Mouse (Mus musculus): ENCODE measurements around the gene H2-Oa. TPM values are rescaled to one million over a fixed set of nuclear protein-coding genes. Genes with fewer than 3 reads are reported as not detected.

H2-Oa gene
- polyA plus RNA-seq, 1 experiment from 2014 or later = 0.26 TPM

DNA sequence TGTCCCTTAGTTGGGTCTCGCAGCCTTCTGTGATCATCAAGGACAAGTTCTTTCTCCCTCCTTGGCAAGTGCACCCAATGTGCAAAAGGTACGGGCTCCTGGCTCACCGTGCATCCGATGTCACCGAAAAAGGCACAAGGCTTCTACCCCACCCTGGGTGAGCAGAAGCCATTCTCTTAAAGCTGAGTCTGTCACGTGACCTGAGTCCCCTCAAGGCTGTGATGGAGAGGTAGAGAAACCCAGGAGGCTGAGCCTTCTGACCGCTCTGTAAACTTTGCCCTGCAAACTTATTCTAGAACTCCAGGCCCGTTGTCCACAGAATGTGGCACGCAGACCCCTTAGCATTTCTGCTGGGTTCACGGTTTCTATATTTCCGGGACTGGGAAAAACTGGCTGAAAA is 13.1 kb upstream of the H2-Oa start:
- Histone ChIP-seq H3K4me3 (ENCODE audit: low read depth, low read length) (no peak overlapping the region), H3K4me1 (replicated peaks; ENCODE audit: control insufficient read depth, insufficient read depth, low read length) (no peaks in the 10 kb centered on the region), H3K27ac (ENCODE audit: low read depth, low read length) (no peak overlapping the region), H3K9ac (ENCODE audit: low read depth, low read length) (no peak overlapping the region), H3K36me3 (ENCODE audit: control insufficient read depth, insufficient read depth, low read length) (no peaks in the 10 kb centered on the region), H3K27me3 (ENCODE audit: control insufficient read depth, insufficient read depth, low read length) (peaks cover 7% of the 10 kb centered on the region; the same call in 1 of the 2 replicates), H3K4me2 (replicated peaks; ENCODE audit: low read depth, low read length) (no peak overlapping the region), H3K9me3 (ENCODE audit: control insufficient read depth, low read length) (no peaks in the 10 kb centered on the region)
- 90% methylated on average over 11 of the region's 11 CpGs for WGBS
- DNase-seq (ENCODE audit: low spot score) = no peak
- no peak for ATAC-seq (ENCODE audit: low FRiP score)

DNA sequence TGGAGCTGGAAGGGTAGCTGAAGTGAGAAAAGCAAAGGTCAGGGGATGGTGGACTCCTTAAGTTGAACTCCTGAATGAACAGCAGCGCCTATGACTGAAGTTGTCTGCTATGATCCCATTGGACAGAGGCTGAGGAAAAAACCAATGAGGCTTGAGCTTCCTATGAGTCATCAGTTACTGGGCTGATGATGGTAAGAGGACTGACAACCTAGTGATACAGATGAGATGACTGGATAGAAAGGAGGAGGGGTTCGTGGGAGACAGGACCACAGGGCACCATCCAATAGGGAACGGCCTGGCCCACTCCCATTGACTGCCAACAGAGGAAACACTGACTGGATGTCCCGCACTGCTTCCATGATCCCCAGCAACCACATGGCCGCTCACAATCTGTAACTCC is 12.5 kb upstream of the H2-Oa start:
- Histone ChIP-seq H3K4me3 (ENCODE audit: low read depth, low read length) (no peak overlapping the region), H3K4me1 (replicated peaks; ENCODE audit: control insufficient read depth, insufficient read depth, low read length) (no peaks in the 10 kb centered on the region), H3K27me3 (ENCODE audit: control insufficient read depth, insufficient read depth, low read length) (peaks cover 7% of the 10 kb centered on the region; the same call in 1 of the 2 replicates), H3K36me3 (ENCODE audit: control insufficient read depth, insufficient read depth, low read length) (no peaks in the 10 kb centered on the region), H3K4me2 (replicated peaks; ENCODE audit: low read depth, low read length) (no peak overlapping the region), H3K27ac (ENCODE audit: low read depth, low read length) (no peak overlapping the region), H3K9me3 (ENCODE audit: control insufficient read depth, low read length) (no peaks in the 10 kb centered on the region), H3K9ac (ENCODE audit: low read depth, low read length) (no peak overlapping the region)
- WGBS = 14% methylated on average over 5 of the region's 5 CpGs
- ATAC-seq (ENCODE audit: low FRiP score) (peak; percentile 71), DNase-seq (ENCODE audit: low spot score) (peak; percentile 46)

DNA sequence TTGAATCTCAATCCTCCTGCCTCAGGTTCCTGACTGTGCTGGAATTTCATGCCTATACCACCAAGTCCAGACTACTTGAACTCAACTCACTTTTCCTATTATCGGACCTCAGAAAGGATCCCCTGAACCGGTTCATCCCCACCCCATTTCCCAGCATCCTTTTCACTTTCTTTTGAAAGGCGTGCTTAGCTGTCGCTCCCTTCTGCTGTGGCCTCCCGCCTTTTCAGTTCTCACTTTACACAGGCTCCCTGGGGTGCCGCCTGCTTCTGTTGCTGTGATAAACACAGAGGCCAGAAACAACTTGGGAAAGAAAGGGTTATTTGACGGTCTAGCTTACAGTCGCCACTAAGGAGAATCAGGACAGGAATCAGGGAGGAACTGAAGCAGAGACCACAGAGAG is 9.0 kb upstream of the H2-Oa start:
- 6% methylated on average over 8 of the region's 8 CpGs for WGBS
- no peaks in the 10 kb centered on the region for H3K9me3 ChIP-seq (ENCODE audit: control insufficient read depth, low read length)
- no peak overlapping the region for H3K4me2 ChIP-seq (replicated peaks; ENCODE audit: low read depth, low read length)
- H3K4me1 ChIP-seq (replicated peaks; ENCODE audit: control insufficient read depth, insufficient read depth, low read length) = no peaks in the 10 kb centered on the region
- ATAC-seq (ENCODE audit: low FRiP score) (no peak), DNase-seq (ENCODE audit: low spot score) (peak; percentile 46)
- no peaks in the 10 kb centered on the region for H3K36me3 ChIP-seq (ENCODE audit: control insufficient read depth, insufficient read depth, low read length)
- no peak overlapping the region for H3K9ac ChIP-seq (ENCODE audit: low read depth, low read length)
- H3K27ac ChIP-seq (ENCODE audit: low read depth, low read length) = no peak overlapping the region
- no peaks in the 10 kb centered on the region for H3K27me3 ChIP-seq (ENCODE audit: control insufficient read depth, insufficient read depth, low read length)
- H3K4me3 ChIP-seq (ENCODE audit: low read depth, low read length) = no peak overlapping the region

DNA sequence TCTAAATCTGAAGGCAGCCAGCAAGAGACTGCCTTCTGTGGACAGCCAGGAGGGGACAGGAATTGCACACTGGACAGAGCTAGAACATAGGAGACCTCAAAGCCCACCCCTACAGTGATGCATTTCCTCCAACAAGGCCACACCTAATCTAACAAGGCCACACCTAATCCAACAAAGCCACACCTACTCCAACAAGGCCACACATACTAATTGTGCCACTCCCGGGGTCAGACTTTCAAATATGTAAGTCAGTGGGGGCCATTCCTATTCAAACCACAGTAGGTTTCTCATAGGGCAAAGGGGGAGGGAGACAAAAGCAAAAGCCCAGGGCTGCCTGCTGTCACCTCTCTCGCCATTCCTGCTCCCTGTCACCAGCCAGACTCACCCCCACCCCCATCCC is 4.8 kb upstream of the H2-Oa start:
- Histone ChIP-seq H3K27ac (ENCODE audit: low read depth, low read length) (no peak overlapping the region), H3K9ac (ENCODE audit: low read depth, low read length) (no peak overlapping the region), H3K36me3 (ENCODE audit: control insufficient read depth, insufficient read depth, low read length) (no peaks in the 10 kb centered on the region), H3K4me3 (ENCODE audit: low read depth, low read length) (no peak overlapping the region), H3K4me2 (replicated peaks; ENCODE audit: low read depth, low read length) (no peak overlapping the region), H3K9me3 (ENCODE audit: control insufficient read depth, low read length) (no peaks in the 10 kb centered on the region), H3K4me1 (replicated peaks; ENCODE audit: control insufficient read depth, insufficient read depth, low read length) (no peaks in the 10 kb centered on the region), H3K27me3 (ENCODE audit: control insufficient read depth, insufficient read depth, low read length) (no peaks in the 10 kb centered on the region)
- 35% methylated on average over 2 of the region's 2 CpGs for WGBS
- ATAC-seq (ENCODE audit: low FRiP score) (no peak), DNase-seq (ENCODE audit: low spot score) (no peak)

DNA sequence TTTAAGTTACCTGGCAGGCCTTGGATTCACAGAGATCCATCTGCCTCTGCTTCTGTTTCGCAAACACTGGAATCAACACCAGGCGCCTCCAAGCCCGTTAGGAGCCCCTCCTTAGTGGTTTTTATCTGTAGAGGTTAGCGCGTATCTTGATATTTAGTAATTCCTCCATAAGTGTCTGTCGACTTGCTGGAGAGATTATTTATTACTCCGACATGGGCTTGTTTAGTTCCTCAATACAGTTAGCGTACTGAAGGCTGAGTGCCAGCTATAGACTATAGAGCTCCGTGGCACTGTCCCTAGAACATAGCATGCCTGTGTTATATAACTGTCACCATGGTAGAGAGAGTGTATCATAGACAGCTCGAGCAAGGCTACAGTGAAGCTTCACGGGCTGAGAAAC is 4.0 kb upstream of the H2-Oa start:
- Histone ChIP-seq H3K4me3 (ENCODE audit: low read depth, low read length) (no peak overlapping the region), H3K4me2 (replicated peaks; ENCODE audit: low read depth, low read length) (no peak overlapping the region), H3K27ac (ENCODE audit: low read depth, low read length) (no peak overlapping the region), H3K9ac (ENCODE audit: low read depth, low read length) (no peak overlapping the region), H3K9me3 (ENCODE audit: control insufficient read depth, low read length) (no peaks in the 10 kb centered on the region), H3K27me3 (ENCODE audit: control insufficient read depth, insufficient read depth, low read length) (no peaks in the 10 kb centered on the region), H3K36me3 (ENCODE audit: control insufficient read depth, insufficient read depth, low read length) (no peaks in the 10 kb centered on the region), H3K4me1 (replicated peaks; ENCODE audit: control insufficient read depth, insufficient read depth, low read length) (no peaks in the 10 kb centered on the region)
- 91% methylated on average over 11 of the region's 11 CpGs for WGBS
- DNase-seq (ENCODE audit: low spot score) (no peak), ATAC-seq (ENCODE audit: low FRiP score) (no peak)

DNA sequence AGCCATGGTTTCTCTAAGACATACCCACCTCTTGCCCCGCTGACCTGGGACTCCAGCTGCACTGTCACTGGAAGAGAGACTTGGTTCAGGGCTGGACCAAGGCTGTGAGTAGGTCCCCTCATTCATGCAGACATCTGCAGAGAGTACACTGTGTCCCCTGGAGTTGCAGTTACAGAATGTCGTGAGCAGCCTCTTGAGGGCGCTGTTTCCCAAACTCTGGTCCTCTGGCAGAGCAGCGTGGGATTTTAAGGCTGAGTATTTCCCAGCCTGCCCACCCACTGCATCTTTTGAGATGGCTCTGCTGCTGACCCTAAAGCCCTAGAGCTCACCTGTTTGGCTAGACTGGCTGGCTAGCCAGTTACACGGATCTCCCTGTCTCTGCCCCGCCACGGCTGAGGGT is 1.2 kb upstream of the H2-Oa start:
- no peaks in the 10 kb centered on the region for H3K9me3 ChIP-seq (ENCODE audit: control insufficient read depth, low read length)
- DNase-seq (ENCODE audit: low spot score) = peak; percentile 52
- no peaks in the 10 kb centered on the region for H3K27me3 ChIP-seq (ENCODE audit: control insufficient read depth, insufficient read depth, low read length)
- H3K27ac ChIP-seq (ENCODE audit: low read depth, low read length) = no peak overlapping the region
- no peak overlapping the region for H3K4me3 ChIP-seq (ENCODE audit: low read depth, low read length)
- H3K9ac ChIP-seq (ENCODE audit: low read depth, low read length) = no peak overlapping the region; the same call in 1 of the 2 replicates
- ATAC-seq (ENCODE audit: low FRiP score) = no peak
- WGBS = 49% methylated on average over 7 of the region's 7 CpGs
- H3K4me1 ChIP-seq (replicated peaks; ENCODE audit: control insufficient read depth, insufficient read depth, low read length) = no peaks in the 10 kb centered on the region
- no peaks in the 10 kb centered on the region for H3K36me3 ChIP-seq (ENCODE audit: control insufficient read depth, insufficient read depth, low read length)
- no peak overlapping the region for H3K4me2 ChIP-seq (replicated peaks; ENCODE audit: low read depth, low read length)

DNA sequence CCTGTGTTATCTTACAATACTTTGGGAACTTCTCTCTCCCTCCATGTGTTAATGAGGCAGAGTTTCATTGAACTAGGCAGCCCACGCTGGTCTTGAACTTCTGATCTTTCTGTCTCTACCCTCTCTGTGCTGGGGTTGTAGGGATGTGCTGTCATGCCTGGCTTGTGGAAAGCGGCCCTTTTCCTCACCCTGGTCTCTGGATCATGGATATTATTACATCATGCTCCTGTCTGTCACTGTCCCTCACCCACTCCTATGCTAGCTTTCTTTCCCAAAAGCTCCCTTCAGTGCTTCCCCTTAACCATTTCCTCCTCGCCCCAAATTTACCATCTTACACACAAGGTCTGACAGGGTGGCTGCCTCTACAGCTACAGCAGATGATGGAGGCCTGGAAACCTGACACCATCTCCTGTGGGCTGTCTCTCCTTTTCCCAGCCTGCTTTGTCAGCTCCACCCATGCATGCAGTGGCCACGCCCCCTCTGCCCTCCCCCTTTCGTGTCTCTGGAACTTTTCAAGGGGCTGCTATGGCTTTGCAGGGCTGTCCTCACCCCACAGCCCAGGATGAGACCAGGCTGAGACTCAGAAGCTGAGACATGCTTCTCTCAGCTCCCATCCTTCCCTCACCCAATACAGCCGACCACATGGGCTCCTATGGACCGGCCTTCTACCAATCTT is 1.2 kb downstream of the H2-Oa start:
- DNase-seq (ENCODE audit: low spot score) (peak; percentile 65), ATAC-seq (ENCODE audit: low FRiP score) (0 out of 2 replicates have a peak, but pooled peaks have one; percentile 53)
- H3K36me3 ChIP-seq (ENCODE audit: control insufficient read depth, insufficient read depth, low read length) = no peaks in the 10 kb centered on the region
- H3K4me3 ChIP-seq (ENCODE audit: low read depth, low read length) = no peak overlapping the region
- 25% methylated on average over 7 of the region's 7 CpGs for WGBS
- no peak overlapping the region for H3K9ac ChIP-seq (ENCODE audit: low read depth, low read length)
- no peaks in the 10 kb centered on the region for H3K27me3 ChIP-seq (ENCODE audit: control insufficient read depth, insufficient read depth, low read length)
- H3K4me1 ChIP-seq (replicated peaks; ENCODE audit: control insufficient read depth, insufficient read depth, low read length) = no peaks in the 10 kb centered on the region
- H3K4me2 ChIP-seq (replicated peaks; ENCODE audit: low read depth, low read length) = no peak overlapping the region
- no peak overlapping the region for H3K27ac ChIP-seq (ENCODE audit: low read depth, low read length)
- H3K9me3 ChIP-seq (ENCODE audit: control insufficient read depth, low read length) = no peaks in the 10 kb centered on the region

DNA sequence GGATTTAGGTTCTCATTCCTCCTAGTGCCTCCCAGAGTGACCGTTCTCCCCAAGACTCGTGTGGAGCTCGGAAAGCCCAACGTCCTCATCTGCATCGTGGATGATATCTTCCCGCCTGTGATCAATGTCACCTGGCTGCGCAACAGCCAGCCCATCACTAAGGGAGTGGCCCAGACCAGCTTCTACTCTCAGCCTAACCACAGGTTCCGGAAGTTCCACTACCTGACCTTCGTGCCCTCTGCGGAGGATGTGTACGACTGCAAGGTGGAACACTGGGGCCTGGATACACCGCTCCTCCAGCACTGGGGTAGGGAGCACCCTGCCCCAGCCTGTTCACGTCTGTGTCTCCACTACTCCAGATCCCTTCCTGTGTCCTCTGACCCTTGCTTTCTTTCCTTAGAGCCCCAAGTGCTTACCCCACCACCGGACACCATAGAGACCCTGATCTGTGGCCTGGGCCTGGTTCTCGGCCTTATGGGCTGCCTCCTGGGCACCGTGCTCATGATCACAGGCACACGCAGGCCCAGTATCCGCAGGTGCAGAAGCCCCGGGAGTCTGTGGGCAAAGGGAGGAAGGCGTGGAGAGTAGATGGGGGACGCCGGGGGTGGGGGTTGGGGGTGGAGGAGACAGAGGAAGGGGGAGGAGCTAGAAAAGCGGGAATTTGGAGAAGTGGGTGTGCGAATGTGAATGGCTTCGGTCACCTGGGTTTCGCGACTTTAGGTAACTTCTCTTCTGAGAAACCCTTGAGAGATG is 2.3 kb downstream of the H2-Oa start:
- no peak overlapping the region for H3K9ac ChIP-seq (ENCODE audit: low read depth, low read length)
- no peak for DNase-seq (ENCODE audit: low spot score)
- no peak overlapping the region for H3K27ac ChIP-seq (ENCODE audit: low read depth, low read length)
- H3K27me3 ChIP-seq (ENCODE audit: control insufficient read depth, insufficient read depth, low read length) = no peaks in the 10 kb centered on the region
- H3K36me3 ChIP-seq (ENCODE audit: control insufficient read depth, insufficient read depth, low read length) = no peaks in the 10 kb centered on the region
- ATAC-seq (ENCODE audit: low FRiP score) = no peak
- H3K4me1 ChIP-seq (replicated peaks; ENCODE audit: control insufficient read depth, insufficient read depth, low read length) = no peaks in the 10 kb centered on the region
- H3K4me2 ChIP-seq (replicated peaks; ENCODE audit: low read depth, low read length) = no peak overlapping the region
- no peaks in the 10 kb centered on the region for H3K9me3 ChIP-seq (ENCODE audit: control insufficient read depth, low read length)
- 81% methylated on average over 27 of the region's 27 CpGs for WGBS
- H3K4me3 ChIP-seq (ENCODE audit: low read depth, low read length) = no peak overlapping the region

DNA sequence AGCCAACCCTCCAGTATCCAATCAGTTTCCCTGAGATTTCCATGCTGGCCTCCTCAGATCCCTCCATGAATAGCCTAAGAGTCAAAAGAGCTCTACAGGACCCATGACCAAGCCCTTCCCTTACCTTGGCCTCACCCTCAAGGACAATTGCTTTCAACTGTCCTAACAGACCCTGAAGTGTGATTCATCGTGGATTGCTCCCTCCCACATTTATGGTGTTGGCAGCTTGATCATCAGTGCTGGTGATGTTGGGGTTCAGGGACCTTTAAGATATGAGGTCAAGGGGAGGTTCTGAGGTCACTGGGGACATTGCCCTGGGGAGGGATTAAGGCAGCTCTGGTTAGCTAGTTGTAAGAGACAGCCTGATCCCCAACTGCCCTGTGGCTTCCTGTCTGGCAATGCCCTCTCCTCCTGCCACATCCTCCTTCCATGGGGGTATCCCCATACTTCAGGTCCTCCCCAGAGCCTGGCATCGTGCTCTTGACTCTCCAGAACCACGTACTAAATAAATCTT is 4.4 kb downstream of the H2-Oa start:
- WGBS = 85% methylated on average over 3 of the region's 3 CpGs
- DNase-seq (ENCODE audit: low spot score) = no peak
- no peak overlapping the region for H3K27ac ChIP-seq (ENCODE audit: low read depth, low read length)
- no peak overlapping the region for H3K9ac ChIP-seq (ENCODE audit: low read depth, low read length)
- no peak overlapping the region for H3K4me3 ChIP-seq (ENCODE audit: low read depth, low read length)
- H3K4me2 ChIP-seq (replicated peaks; ENCODE audit: low read depth, low read length) = no peak overlapping the region
- no peaks in the 10 kb centered on the region for H3K9me3 ChIP-seq (ENCODE audit: control insufficient read depth, low read length)
- H3K36me3 ChIP-seq (ENCODE audit: control insufficient read depth, insufficient read depth, low read length) = no peaks in the 10 kb centered on the region
- H3K4me1 ChIP-seq (replicated peaks; ENCODE audit: control insufficient read depth, insufficient read depth, low read length) = no peaks in the 10 kb centered on the region
- no peak for ATAC-seq (ENCODE audit: low FRiP score)
- H3K27me3 ChIP-seq (ENCODE audit: control insufficient read depth, insufficient read depth, low read length) = no peaks in the 10 kb centered on the region
